Mouse (Mus musculus) liver, embryonic 14.5 days (tissue): ENCODE results near the gene Dock4. TPM values are rescaled to one million over a fixed set of nuclear protein-coding genes. Genes with fewer than 3 reads are reported as not detected.
A peak's percentile ranks its signal among the peaks of the same experiment; 100 is the strongest.

Experiments used
- ATAC-seq: fragments of 200-750 bp; cut with Nextera tagmentation; 2 replicates; pipeline ENCODE4 v1.8.0; 2017; ENCODE audit warnings: moderate number of reproducible peaks, mild to moderate bottlenecking, moderate library complexity; ENCODE audit not compliant: insufficient read depth
- DNase-seq, 3 experiments: peaks; one replicate each; pipeline ENCODE4 v3.0.0-alpha.2; 2012 to 2013; ENCODE audit warnings: low read depth in 3 of 3, low spot score in 3 of 3
- H3K27ac ChIP-seq: fragments of 300-500 bp; sonication (generic); 2 replicates; pipeline ENCODE4 v1.5.1; 2014; ENCODE audit warnings: moderate library complexity, mild to moderate bottlenecking, control low read depth, inconsistent platforms
- H3K27me3 ChIP-seq: fragments of 300-500 bp; sonication (generic); 2 replicates; pipeline ENCODE4 v1.6.1; 2014; ENCODE audit warnings: mild to moderate bottlenecking, low read length, moderate library complexity; ENCODE audit not compliant: control insufficient read depth, insufficient read depth
- H3K36me3 ChIP-seq: fragments of 300-500 bp; sonication (generic); replicated peaks from 2 replicates; pipeline ENCODE4 v1.6.1; 2014; ENCODE audit warnings: low read depth; ENCODE audit not compliant: control insufficient read depth, insufficient read depth
- H3K4me1 ChIP-seq, 2 experiments: fragments of 200-500 bp in 1 of 2; fragments of 300-500 bp in 1 of 2; sonication (generic) in 1 of 2; replicated peaks; 2 replicates each; pipeline ENCODE4 v1.6.1; 2012 to 2014; ENCODE audit warnings: antibody characterized with exemption in 1 of 2, inconsistent platforms in 1 of 2, low read length in 1 of 2; ENCODE audit not compliant: control insufficient read depth in 2 of 2, insufficient read depth in 2 of 2
- H3K4me2 ChIP-seq: fragments of 300-500 bp; sonication (generic); 2 replicates; pipeline ENCODE4 v1.6.1; 2014; ENCODE audit warnings: low read depth, mild to moderate bottlenecking, control low read depth, moderate library complexity
- H3K4me3 ChIP-seq, 2 experiments: fragments of 200-500 bp in 1 of 2; fragments of 300-500 bp in 1 of 2; sonication (generic) in 1 of 2; 2 replicates each; pipeline ENCODE4 v1.5.1; 2012 to 2014; ENCODE audit warnings: low read depth in 2 of 2, low read length in 2 of 2, mild to moderate bottlenecking in 2 of 2, control low read depth in 1 of 2, inconsistent platforms in 1 of 2, moderate library complexity in 1 of 2; ENCODE audit not compliant: insufficient read depth in 1 of 2
- H3K9ac ChIP-seq: fragments of 300-500 bp; sonication (generic); replicated peaks from 2 replicates; pipeline ENCODE4 v1.6.1; 2014; ENCODE audit warnings: mild to moderate bottlenecking, control low read depth, moderate library complexity
- H3K9me3 ChIP-seq: fragments of 300-500 bp; sonication (generic); 2 replicates; pipeline ENCODE4 v1.6.1; 2016; ENCODE audit warnings: low read length, mixed read lengths; ENCODE audit not compliant: control insufficient read depth
- CTCF ChIP-seq: IDR thresholded peaks from 2 replicates; pipeline ENCODE4 v1.5.1; 2016; ENCODE audit warnings: antibody characterized with exemption, low read depth, control low read depth
- EP300 ChIP-seq: IDR thresholded peaks from 2 replicates; pipeline ENCODE4 v1.6.1; 2016; ENCODE audit warnings: antibody characterized with exemption, low read depth
- WGBS: fragments of 180-500 bp; shearing (Covaris S2); extraction: QIAGEN DNeasy Blood & Tissue Kit; methylation state at CpG from one replicate; pipeline ENCODE4 v1.1.7; 2014; ENCODE audit not compliant: insufficient replicate concordance; 5-methylcytosine and 5-hydroxymethylcytosine counted together
- polyA plus RNA-seq, 2 experiments: library from polyadenylated mRNA; depleted of rRNA in 1 of 2; stranded (reverse) in 1 of 2; unstranded in 1 of 2; fragments of >200 nt; fragmentation: Nextera tagmentation in 1 of 2; extraction: Ambion mirVana in 1 of 2; gene quantifications; 2 replicates each; pipeline versions ENCODE4 v1.2.1 to v1.2.3; 2012 to 2014

Gene Dock4
- polyA plus RNA-seq, 2 experiments: 0.49 to 0.57 TPM

DNA sequence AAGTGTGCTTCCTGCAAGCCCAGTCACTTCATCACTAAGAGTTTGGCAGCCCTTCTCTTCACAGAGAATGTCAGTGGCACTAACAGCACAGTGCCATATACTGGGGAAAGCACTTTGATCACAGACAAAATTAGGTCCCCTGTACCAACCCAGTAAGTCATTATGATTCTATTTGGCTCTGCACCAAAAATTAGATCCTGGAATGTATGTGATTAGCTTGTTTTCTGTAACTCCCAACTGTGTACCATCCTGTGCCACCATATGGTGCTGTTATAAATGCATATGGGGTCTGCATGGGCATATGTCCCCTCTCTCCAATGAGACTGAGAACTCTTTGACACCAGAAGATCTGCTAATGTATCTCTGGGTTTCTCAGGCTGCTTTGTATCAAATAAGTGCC is 382.3 kb downstream of the Dock4 start:
- Histone ChIP-seq H3K4me3 (no peak overlapping the region), H3K9ac (no peak overlapping the region), H3K9me3 (no peaks in the 10 kb centered on the region), H3K36me3 (no peaks in the 10 kb centered on the region), H3K4me2 (no peak overlapping the region), H3K27ac (no peak overlapping the region), H3K27me3 (no peaks in the 10 kb centered on the region), H3K4me1 (no peaks in the 10 kb centered on the region)
- no peak for ATAC-seq
- DNase-seq: no peak
- no peak for TF ChIP-seq CTCF
- TF ChIP-seq EP300: no peak

DNA sequence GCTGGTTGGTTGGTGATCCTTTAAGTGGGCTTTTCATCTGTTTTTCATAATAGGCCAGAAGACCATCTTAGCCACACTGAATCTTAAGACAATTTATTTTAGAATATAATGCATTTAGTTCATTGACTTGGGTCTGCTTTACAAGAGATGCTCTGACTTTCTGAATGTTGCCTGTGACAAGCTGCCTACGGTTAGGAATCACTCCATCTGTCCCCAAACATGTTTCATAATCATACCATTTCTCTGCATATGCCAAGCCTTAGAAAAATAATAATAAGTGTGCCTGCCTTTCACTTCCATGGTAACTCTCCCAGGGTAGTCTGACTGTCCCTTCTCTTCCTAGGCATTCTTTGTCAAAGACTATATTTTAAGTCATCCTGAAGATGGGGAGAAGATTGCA is 383.5 kb downstream of the Dock4 start:
- WGBS: 57% methylated on average over 1 of the region's 1 CpGs

DNA sequence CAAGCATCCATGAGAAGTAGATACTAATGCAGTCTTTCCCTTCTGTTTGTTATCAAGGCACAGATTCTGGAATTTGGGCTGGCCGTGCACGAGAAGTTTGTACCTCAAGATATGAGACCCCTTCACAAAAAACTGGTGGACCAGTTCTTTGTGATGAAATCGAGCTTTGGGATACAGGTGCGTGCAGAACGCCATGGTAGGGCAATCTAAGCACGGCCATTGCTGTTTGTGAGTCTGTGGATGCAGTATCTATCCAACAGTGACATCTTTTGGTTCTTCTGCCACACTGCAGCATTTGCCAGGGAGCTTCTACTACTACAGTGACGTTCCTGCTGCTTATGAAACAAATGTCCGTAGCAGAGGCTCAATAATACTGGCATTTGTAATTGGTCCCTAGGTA is 386.4 kb downstream of the Dock4 start:
- Histone ChIP-seq H3K36me3 (no peaks in the 10 kb centered on the region), H3K27ac (no peak overlapping the region), H3K9me3 (no peaks in the 10 kb centered on the region), H3K4me3 (no peak overlapping the region), H3K4me2 (no peak overlapping the region), H3K4me1 (no peaks in the 10 kb centered on the region), H3K27me3 (no peaks in the 10 kb centered on the region), H3K9ac (no peak overlapping the region)
- WGBS: 53% methylated on average over 8 of the region's 8 CpGs
- peak; percentile 64 for TF ChIP-seq CTCF
- TF ChIP-seq EP300: no peak
- DNase-seq (no peak), ATAC-seq (no peak)

More for the DNA sequence above, 383.5 kb downstream of the Dock4 start:
- no peaks in the 10 kb centered on the region for H3K36me3 ChIP-seq
- H3K9ac ChIP-seq: no peak overlapping the region
- no peak for ATAC-seq
- H3K4me3 ChIP-seq: no peak overlapping the region
- no peaks in the 10 kb centered on the region for H3K9me3 ChIP-seq
- TF ChIP-seq CTCF (no peak), EP300 (no peak)
- H3K27ac ChIP-seq: no peak overlapping the region
- H3K27me3 ChIP-seq: no peaks in the 10 kb centered on the region
- no peak for DNase-seq
- no peaks in the 10 kb centered on the region for H3K4me1 ChIP-seq
- no peak overlapping the region for H3K4me2 ChIP-seq

DNA sequence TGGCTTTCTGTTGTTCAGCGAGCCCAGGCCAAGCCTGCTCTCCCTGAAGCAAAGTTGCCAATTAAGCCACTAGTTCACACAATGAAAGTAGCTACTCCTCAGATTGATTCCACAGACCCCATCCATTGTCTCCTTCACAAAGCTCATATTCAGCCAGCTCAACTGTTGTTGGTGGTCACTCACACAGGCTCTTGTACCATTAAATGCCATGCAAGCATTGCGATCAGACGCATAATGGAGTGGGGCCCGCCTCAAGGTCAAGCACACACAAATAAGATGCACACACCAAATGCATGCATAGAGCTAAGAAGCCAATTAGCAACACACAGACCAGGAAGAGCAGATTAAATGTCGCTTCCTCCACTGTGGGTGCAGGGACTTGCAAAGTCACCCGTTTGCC is 391.2 kb downstream of the Dock4 start:
- Histone ChIP-seq H3K36me3 (no peaks in the 10 kb centered on the region), H3K27ac (no peak overlapping the region), H3K27me3 (no peaks in the 10 kb centered on the region), H3K9me3 (no peaks in the 10 kb centered on the region), H3K4me2 (no peak overlapping the region), H3K4me3 (no peak overlapping the region), H3K9ac (no peak overlapping the region), H3K4me1 (peaks cover 3% of the 10 kb centered on the region in 2 experiments; a peak in 3 of 4 replicates)
- no peak for DNase-seq
- WGBS: 77% methylated on average over 6 of the region's 6 CpGs
- no peak for TF ChIP-seq EP300
- no peak for TF ChIP-seq CTCF
- no peak for ATAC-seq

DNA sequence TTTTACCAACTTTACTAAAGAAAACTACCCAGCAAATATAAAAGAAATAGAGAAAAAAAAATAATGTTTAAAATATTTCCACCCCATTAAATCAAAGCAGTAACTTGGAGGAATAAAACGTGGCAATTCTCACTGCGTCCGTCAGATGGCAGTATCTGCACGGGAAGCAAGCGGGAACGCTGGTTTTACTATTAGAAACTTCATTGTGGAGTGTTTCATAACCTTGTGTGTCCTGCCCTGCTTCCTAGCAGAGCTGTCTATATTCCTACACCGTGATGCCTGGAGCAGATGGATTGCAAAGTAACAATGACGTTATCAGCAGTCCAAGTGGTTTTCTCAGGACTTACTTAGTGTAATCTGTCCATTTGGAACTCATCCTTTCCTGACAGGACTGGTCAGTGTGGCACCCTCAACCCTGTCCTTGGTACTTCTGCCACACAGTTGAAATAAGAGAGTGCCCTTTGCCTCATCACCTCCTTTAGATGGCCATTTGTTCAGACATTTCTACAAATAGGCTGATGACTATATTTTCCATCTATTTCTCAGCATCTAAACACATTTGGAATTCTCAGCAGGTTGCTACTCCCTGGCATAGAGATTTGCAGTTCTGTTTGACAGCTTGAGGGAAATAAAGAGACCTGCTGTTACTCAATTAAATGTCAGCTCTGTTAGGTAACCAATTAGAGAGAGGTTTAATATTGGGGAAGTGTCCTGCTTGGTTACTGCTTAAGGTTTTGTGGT is 392.0 kb downstream of the Dock4 start:
- ATAC-seq (no peak), DNase-seq (peak; percentile 32 to 51 (median 34))
- TF ChIP-seq EP300 (no peak), CTCF (peak; percentile 91)
- H3K4me1 ChIP-seq: peaks cover 10 to 11% of the 10 kb centered on the region in 2 experiments
- no peaks in the 10 kb centered on the region for H3K36me3 ChIP-seq
- no peak overlapping the region for H3K27ac ChIP-seq
- H3K27me3 ChIP-seq: no peaks in the 10 kb centered on the region
- no peak overlapping the region for H3K4me3 ChIP-seq
- H3K9ac ChIP-seq: no peak overlapping the region
- WGBS: 3% methylated on average over 8 of the region's 8 CpGs
- no peak overlapping the region for H3K4me2 ChIP-seq
- H3K9me3 ChIP-seq: no peaks in the 10 kb centered on the region
